Mouse (Mus musculus): ENCODE results near the gene Ppp4r2. TPM values are rescaled to one million over a fixed set of nuclear protein-coding genes. Genes with fewer than 3 reads are reported as not detected.

The Ppp4r2 gene
- polyA plus RNA-seq, 1 experiment from 2014 or later: 10.6 TPM

DNA sequence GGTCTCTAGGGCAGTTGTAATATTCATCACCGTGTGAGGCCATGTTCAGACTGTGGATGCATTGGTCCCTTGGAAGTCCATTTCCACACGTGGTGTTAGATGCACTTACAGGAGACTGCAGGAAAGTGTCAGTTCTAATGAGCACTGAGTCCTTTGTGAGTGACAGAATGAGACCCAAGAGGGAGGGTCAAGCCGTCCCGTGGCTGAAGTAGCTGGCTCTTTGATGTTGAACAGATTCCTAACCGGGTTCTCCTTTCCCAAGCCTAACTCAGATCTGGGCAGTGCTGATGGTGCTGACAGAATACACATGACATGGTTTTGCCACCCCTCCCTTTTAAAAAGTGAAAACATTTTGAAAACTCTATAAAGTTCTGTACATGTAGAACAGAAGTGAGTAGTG, 35.4 kb downstream of the Ppp4r2 start:
- Histone ChIP-seq H3K4me2 (no peak overlapping the region), H3K9ac (no peak overlapping the region), H3K27me3 (no peaks in the 10 kb centered on the region), H3K4me3 (replicated peaks) (no peak overlapping the region), H3K9me3 (replicated peaks) (no peaks in the 10 kb centered on the region), H3K36me3 (peaks cover 23% of the 10 kb centered on the region), H3K27ac (no peak overlapping the region), H3K4me1 (replicated peaks) (no peaks in the 10 kb centered on the region)
- ATAC-seq (ENCODE audit: low read depth) (no peak), DNase-seq (no peak)
- 59% methylated on average over 5 of the region's 5 CpGs for WGBS (ENCODE audit: insufficient replicate concordance)

DNA sequence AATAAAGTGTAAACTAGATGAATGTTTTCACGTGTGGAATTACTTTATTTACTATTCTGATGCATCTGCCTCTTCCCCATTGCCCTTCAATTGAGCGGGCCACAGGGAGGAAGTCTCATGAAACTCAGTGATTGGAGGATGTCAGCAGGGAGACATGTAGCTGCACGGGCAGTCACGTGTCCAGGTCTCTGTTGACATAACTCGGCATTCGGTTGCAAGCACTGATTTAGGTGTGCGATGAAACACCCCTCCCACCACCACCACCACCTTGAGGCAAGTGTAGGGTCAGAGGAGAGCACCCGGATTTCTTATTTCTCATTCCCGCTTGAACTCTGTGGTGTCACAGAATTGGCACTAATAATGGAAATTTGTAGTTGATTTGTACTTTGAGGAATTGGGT, 36.5 kb downstream of the Ppp4r2 start:
- no peak overlapping the region for H3K4me2 ChIP-seq
- H3K9me3 ChIP-seq (replicated peaks): no peaks in the 10 kb centered on the region
- 60% methylated on average over 9 of the region's 9 CpGs for WGBS (ENCODE audit: insufficient replicate concordance)
- ATAC-seq (ENCODE audit: low read depth) (no peak), DNase-seq (no peak)
- H3K27ac ChIP-seq: no peak overlapping the region
- H3K4me1 ChIP-seq (replicated peaks): no peaks in the 10 kb centered on the region
- H3K9ac ChIP-seq: no peak overlapping the region
- no peaks in the 10 kb centered on the region for H3K27me3 ChIP-seq
- no peak overlapping the region for H3K4me3 ChIP-seq (replicated peaks)
- H3K36me3 ChIP-seq: peaks cover 18% of the 10 kb centered on the region

DNA sequence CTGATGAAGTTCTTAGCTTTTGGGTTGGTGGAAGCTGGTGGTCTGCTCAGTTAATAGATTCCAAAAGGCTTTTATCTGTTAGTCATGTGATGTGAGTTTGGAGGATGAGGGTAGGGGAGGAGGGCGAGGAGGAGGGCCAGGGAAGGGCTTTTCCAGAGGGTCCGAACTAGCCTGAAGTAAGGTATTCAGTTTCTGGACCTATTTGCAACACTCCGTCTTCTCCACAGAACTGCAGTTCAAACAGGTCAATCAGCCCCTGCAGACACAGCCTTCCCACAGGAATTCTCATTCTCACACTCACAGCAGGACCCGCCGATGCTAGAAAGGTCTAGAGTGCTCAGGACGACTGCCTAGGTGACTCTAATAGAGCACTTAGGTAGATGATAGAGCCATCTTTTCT, 39.8 kb downstream of the Ppp4r2 start:
- H3K27me3 ChIP-seq: no peaks in the 10 kb centered on the region
- peaks cover 3% of the 10 kb centered on the region; the same call in 1 of the 2 replicates for H3K36me3 ChIP-seq
- no peaks in the 10 kb centered on the region for H3K9me3 ChIP-seq (replicated peaks)
- DNase-seq (no peak), ATAC-seq (ENCODE audit: low read depth) (no peak)
- H3K4me2 ChIP-seq: no peak overlapping the region
- H3K27ac ChIP-seq: no peak overlapping the region
- H3K9ac ChIP-seq: no peak overlapping the region
- whole genome bisulfite sequencing (ENCODE audit: insufficient replicate concordance): 74% methylated on average over 6 of the region's 6 CpGs
- H3K4me1 ChIP-seq (replicated peaks): no peaks in the 10 kb centered on the region
- H3K4me3 ChIP-seq (replicated peaks): no peak overlapping the region

DNA sequence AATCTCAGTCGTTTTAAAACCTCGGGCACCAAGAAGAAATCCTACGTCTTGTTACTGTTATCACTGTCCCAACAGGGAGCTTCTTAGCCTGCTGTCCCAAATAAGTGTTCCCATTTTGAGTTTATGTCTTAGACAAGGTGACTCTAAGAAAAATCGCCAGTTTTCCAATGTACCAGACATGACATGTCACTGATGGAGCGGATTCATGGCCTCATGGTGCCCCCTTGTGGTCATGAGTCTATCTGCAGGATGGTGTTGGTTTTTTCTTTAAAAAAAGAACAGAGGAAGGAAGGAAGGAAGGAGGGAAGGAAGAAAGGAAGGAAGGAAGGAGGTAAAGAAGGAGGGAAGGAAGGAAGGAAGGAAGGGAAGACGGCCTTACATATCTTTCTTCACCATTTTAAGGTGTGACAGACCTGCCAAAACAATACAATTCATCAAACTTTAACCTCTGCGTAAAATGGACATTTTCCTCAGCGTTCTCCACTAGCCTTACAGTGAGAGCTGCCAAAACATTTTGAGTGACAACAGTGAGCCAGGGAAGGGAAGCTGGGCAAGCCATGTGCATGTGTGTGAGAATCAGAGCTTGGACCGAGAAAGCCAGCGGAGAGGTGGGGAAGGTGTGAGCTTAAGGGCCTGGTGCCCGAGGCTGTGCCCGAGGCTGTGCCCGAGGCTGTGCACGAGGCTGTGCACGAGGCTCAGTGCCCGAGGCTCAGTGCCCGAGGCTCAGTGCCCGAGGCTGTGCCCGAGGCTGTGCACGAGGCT, 42.6 kb downstream of the Ppp4r2 start:
- ATAC-seq (ENCODE audit: low read depth): no peak
- H3K9ac ChIP-seq: no peak overlapping the region
- H3K4me2 ChIP-seq: no peak overlapping the region
- no peaks in the 10 kb centered on the region for H3K36me3 ChIP-seq
- no peaks in the 10 kb centered on the region for H3K9me3 ChIP-seq (replicated peaks)
- H3K4me3 ChIP-seq (replicated peaks): no peak overlapping the region
- H3K27ac ChIP-seq: no peak overlapping the region
- H3K27me3 ChIP-seq: no peaks in the 10 kb centered on the region
- 54% methylated on average over 20 of the region's 20 CpGs for WGBS (ENCODE audit: insufficient replicate concordance)
- H3K4me1 ChIP-seq (replicated peaks): no peaks in the 10 kb centered on the region
- DNase-seq: no peak

DNA sequence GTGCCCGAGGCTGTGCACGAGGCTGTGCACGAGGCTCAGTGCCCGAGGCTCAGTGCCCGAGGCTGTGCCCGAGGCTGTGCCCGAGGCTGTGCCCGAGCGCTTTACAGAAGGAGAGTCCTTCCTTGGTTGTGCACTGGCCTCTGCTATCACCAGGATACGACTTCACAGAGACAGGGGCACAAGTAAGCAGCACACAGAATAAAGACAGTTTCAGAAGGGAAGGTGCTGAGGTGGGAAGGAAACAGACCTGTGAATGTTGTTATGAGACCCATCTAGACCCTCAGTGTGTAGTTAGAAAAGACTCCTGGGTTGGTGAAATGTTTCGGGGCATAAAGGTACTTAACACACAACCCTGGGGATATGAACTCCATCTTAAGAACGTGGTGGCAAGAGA, 43.2 kb downstream of the Ppp4r2 start:
- H3K4me3 ChIP-seq (replicated peaks): no peak overlapping the region
- ATAC-seq (ENCODE audit: low read depth) (no peak), DNase-seq (no peak)
- H3K4me2 ChIP-seq: no peak overlapping the region
- H3K27me3 ChIP-seq: no peaks in the 10 kb centered on the region
- H3K36me3 ChIP-seq: no peaks in the 10 kb centered on the region
- no peak overlapping the region for H3K9ac ChIP-seq
- no peaks in the 10 kb centered on the region for H3K4me1 ChIP-seq (replicated peaks)
- no peaks in the 10 kb centered on the region for H3K9me3 ChIP-seq (replicated peaks)
- no peak overlapping the region for H3K27ac ChIP-seq
- 73% methylated on average over 12 of the region's 12 CpGs for WGBS (ENCODE audit: insufficient replicate concordance)

DNA sequence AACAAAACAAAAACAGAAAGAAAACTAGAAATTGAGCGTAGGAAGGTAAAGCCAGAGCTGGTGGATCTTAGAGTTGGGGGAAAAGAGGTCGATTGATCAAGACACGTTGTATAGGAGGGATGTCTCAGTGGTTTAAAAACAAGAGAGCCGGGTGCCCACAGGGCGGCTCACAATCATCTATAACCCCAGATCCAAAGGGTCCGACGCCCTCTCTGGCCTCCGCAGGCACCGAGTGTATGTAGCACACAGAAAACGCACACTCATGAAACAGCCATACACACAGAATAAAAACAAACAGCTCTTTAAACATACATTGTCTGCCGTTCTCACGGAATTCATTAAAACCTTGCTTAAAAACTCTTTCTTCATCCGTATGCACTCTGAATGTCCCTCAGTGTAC, 45.1 kb downstream of the Ppp4r2 start:
- 0 out of 2 replicates have a peak, but pooled peaks cover 4% of the 10 kb centered on the region for H3K4me1 ChIP-seq (replicated peaks)
- no peaks in the 10 kb centered on the region for H3K27me3 ChIP-seq
- no peak overlapping the region for H3K27ac ChIP-seq
- no peaks in the 10 kb centered on the region for H3K9me3 ChIP-seq (replicated peaks)
- no peaks in the 10 kb centered on the region for H3K36me3 ChIP-seq
- DNase-seq: no peak
- H3K4me2 ChIP-seq: no peak overlapping the region
- no peak overlapping the region for H3K9ac ChIP-seq
- ATAC-seq (ENCODE audit: low read depth): no peak
- 73% methylated on average over 13 of the region's 13 CpGs for WGBS (ENCODE audit: insufficient replicate concordance)
- no peak overlapping the region for H3K4me3 ChIP-seq (replicated peaks)

DNA sequence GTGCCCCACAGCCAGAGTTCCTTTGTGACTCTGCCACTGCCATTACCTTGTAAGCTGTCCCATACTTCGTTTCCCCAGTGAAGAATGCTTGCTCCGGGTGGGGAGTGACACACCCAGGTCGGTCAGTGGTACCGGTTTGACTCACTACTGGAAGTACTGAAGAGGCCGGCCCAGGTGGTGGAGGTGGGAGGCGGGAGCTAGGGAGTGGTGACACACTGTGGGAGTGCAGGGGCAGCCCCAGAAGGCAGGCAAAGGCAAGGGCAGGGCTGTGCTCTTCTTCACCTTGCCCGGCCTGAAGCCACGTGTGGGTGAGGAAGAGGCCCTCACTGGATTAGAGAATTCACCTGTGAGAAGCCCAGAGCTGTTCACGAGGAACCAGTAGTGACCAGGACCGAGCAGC, 46.2 kb downstream of the Ppp4r2 start:
- 0 out of 2 replicates have a peak, but pooled peaks cover 4% of the 10 kb centered on the region for H3K4me1 ChIP-seq (replicated peaks)
- 37% methylated on average over 10 of the region's 10 CpGs for WGBS (ENCODE audit: insufficient replicate concordance)
- H3K4me2 ChIP-seq: no peak overlapping the region
- H3K4me3 ChIP-seq (replicated peaks): no peak overlapping the region
- H3K9ac ChIP-seq: no peak overlapping the region
- ATAC-seq (ENCODE audit: low read depth) (no peak), DNase-seq (no peak)
- no peaks in the 10 kb centered on the region for H3K9me3 ChIP-seq (replicated peaks)
- H3K36me3 ChIP-seq: no peaks in the 10 kb centered on the region
- H3K27me3 ChIP-seq: no peaks in the 10 kb centered on the region
- no peak overlapping the region for H3K27ac ChIP-seq

DNA sequence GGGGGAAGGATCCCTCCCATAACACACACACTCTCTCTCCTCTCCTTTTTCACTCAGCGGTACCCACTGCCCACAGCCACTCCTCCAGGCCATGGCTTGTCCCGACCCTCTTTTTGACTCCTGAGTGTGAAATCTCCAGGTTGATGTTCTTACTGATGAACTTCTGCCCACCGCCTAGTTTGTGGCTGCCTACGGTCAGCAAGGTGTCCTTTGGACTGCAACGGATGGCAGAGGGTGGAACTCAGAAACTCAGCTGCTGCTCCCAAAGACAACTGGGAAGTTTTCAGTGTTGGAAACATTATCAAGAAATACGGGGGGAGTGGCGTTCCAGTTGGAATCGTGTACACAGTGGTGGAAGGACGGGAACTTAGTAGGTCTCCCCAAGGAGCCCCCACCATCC, 48.2 kb downstream of the Ppp4r2 start:
- Histone ChIP-seq H3K27me3 (no peaks in the 10 kb centered on the region), H3K36me3 (no peaks in the 10 kb centered on the region), H3K9me3 (replicated peaks) (no peaks in the 10 kb centered on the region), H3K4me2 (no peak overlapping the region), H3K9ac (no peak overlapping the region), H3K4me3 (replicated peaks) (no peak overlapping the region), H3K4me1 (replicated peaks) (0 out of 2 replicates have a peak, but pooled peaks cover 4% of the 10 kb centered on the region), H3K27ac (no peak overlapping the region)
- DNase-seq (no peak), ATAC-seq (ENCODE audit: low read depth) (no peak)
- WGBS (ENCODE audit: insufficient replicate concordance): 72% methylated on average over 9 of the region's 9 CpGs

DNA sequence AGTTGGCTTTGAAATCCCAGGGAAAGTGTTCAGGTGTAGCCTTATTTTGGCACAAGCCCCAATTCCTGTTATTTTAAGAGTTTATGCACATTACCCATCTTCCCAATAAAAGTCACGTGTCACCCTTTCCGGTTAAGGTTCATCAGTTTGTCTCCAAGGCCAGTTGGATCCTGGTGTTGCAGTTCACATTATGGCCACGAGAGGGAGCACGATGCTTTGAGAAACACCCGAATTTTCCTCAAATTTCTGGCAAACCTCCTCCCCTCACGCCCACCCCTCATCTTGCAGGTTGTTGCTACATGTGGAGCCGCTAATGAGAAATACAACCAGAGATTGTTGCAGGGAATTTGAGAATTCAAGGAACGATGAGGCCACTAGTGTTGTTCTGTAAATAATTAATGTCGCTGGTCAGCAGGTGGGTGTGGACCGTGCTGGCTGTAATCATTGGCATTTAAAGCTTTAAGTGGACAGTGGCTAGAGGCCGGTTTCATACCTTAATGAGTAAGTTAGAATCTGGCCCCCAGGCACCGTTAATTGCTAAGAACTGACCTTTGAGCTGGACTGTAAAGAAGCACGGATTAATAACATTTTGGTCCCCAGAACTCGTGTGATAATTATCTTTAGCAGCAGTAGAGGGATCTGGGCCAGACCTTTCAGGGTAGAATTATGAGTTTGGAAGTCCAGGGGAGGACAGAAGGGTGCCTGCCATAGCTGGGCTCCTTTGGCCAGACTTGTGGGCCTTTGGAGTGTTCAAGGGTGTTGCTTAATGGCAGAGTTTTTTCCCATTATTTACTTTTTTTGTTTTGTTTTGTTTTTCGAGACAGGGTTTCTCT, 49.2 kb downstream of the Ppp4r2 start:
- no peak overlapping the region; the same call in 1 of the 2 replicates for H3K4me3 ChIP-seq (replicated peaks)
- ATAC-seq (ENCODE audit: low read depth) (no peak; the same call in 1 of the 2 replicates), DNase-seq (peak; percentile 20)
- WGBS (ENCODE audit: insufficient replicate concordance): 15% methylated on average over 15 of the region's 15 CpGs
- 0 out of 2 replicates have a peak, but pooled peaks cover 4% of the 10 kb centered on the region for H3K4me1 ChIP-seq (replicated peaks)
- H3K36me3 ChIP-seq: no peaks in the 10 kb centered on the region
- H3K9me3 ChIP-seq (replicated peaks): no peaks in the 10 kb centered on the region
- H3K27ac ChIP-seq: no peak overlapping the region
- H3K27me3 ChIP-seq: no peaks in the 10 kb centered on the region
- H3K4me2 ChIP-seq: peak overlapping the region; percentile 38
- H3K9ac ChIP-seq: no peak overlapping the region

DNA sequence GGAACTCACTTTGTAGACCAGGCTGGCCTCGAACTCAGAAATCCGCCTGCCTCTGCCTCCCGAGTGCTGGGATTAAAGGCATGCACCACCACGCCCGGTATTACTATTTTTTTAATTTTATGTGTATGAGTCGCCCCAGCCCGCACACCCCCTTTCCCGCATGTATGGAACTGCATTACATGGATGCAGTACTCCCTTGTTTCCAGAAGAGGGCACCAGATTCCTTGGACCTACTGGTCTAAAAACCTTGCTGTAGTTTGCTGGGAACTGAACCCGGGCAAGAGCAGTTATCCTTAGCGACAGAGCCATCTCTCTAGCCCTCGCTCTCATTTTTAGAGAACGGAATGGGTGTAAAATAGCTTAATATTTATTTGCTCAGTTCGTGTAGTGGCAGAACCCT, 49.8 kb downstream of the Ppp4r2 start:
- DNase-seq (peak; percentile 9), ATAC-seq (ENCODE audit: low read depth) (no peak)
- no peak overlapping the region for H3K4me3 ChIP-seq (replicated peaks)
- H3K4me2 ChIP-seq: no peak overlapping the region
- H3K4me1 ChIP-seq (replicated peaks): 0 out of 2 replicates have a peak, but pooled peaks cover 4% of the 10 kb centered on the region
- WGBS (ENCODE audit: insufficient replicate concordance): 27% methylated on average over 13 of the region's 13 CpGs
- no peaks in the 10 kb centered on the region for H3K36me3 ChIP-seq
- H3K9me3 ChIP-seq (replicated peaks): no peaks in the 10 kb centered on the region
- no peaks in the 10 kb centered on the region for H3K27me3 ChIP-seq
- H3K27ac ChIP-seq: no peak overlapping the region
- H3K9ac ChIP-seq: no peak overlapping the region

DNA sequence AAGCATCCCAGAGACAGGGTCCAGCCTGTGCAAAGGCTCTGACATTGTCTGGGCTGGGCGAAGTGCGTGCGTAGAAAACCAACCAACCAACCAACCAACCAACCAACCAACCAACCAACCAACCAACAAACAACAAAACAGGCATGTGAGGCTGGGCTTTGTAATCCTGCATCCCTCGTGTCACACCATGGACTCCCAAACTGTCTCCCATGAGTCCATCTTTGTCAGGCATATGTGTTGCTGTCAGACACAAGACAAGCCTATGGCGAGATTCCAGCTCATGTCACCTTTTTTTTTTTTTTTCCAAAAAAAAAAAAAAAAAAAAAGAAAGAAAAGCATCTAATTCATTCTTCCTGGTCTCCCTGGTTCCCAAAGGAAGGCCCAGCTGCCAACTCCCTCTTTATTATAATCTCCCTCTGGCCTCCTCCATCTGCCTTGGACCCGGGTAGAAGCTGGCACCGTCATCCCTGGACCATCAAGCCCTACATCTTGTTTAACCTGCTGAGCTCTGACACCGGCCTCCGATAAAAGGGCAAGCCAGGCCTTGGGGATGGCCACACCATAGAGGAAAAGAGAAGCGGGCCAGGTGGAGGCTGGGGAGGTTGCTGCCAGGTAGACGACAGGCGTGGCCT, 51.3 kb downstream of the Ppp4r2 start:
- 80% methylated on average over 12 of the region's 12 CpGs for WGBS (ENCODE audit: insufficient replicate concordance)
- ATAC-seq (ENCODE audit: low read depth): no peak

More for the DNA sequence above, 51.3 kb downstream of the Ppp4r2 start:
- Histone ChIP-seq H3K4me2 (no peak overlapping the region), H3K27ac (no peak overlapping the region), H3K36me3 (no peaks in the 10 kb centered on the region), H3K27me3 (no peaks in the 10 kb centered on the region), H3K9me3 (replicated peaks) (no peaks in the 10 kb centered on the region), H3K9ac (no peak overlapping the region), H3K4me1 (replicated peaks) (0 out of 2 replicates have a peak, but pooled peaks cover 4% of the 10 kb centered on the region), H3K4me3 (replicated peaks) (no peak overlapping the region)
- no peak for DNase-seq

All from liver, embryonic 13.5 days (tissue).